Mouse (Mus musculus) cerebellum, postnatal 14 days (tissue): Measurements from ENCODE around the gene Supt5.

ENCODE experiments used
- DNase-seq, 2 experiments: peaks; one replicate each; pipeline ENCODE4 v3.0.0; 2021; ENCODE audit warnings: mixed read lengths in 2 of 2

Supt5 gene

DNA sequence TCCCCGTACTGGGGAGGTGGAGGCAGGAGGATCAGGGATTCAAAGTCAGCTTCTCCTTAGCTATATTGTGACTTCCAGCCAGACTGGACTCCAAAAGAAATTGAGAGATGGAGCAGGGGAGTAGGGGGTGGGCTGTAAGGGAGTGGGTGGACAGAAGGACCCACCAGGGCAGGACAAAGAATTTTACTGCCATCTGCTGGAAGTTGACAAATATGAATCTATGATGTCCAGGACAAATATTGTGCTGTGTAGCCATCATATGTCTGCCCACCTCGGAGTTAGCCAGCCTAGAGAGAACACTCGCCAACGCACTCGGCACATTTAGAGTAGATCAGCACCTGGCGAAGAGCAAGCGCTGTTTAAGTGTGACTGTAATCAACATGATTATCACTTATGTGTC is 10.1 kb upstream of the Supt5 start:
- peak; percentile 21 to 43 for DNase-seq

GRCm38 (mm10) chr7:28347746-28348145 is 9.2 kb upstream of the Supt5 start:
- DNase-seq, result no peak

DNA sequence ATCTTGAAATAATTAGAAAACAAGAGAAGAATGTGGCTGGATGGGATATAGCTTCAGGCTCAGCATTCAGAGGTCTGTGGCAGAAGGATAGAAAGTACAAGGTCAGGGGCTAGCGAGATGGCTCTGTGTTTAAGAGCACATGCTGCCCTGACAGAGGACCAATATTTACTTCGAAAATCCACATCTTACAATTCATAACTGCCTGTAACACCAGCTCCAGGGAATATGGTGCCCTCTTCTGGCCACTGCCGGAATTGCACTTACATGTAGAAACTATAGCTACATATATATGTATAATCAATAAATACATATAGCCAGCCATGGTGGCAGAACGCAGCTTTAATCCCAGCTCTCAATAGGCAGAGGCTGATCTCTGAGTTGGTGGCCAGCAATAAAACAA is 6.1 kb upstream of the Supt5 start:
- peak; percentile 80 to 84 for DNase-seq

GRCm38 (mm10) chr7:28341381-28341780 is 2.8 kb upstream of the Supt5 start:
- DNase-seq, result no peak

DNA sequence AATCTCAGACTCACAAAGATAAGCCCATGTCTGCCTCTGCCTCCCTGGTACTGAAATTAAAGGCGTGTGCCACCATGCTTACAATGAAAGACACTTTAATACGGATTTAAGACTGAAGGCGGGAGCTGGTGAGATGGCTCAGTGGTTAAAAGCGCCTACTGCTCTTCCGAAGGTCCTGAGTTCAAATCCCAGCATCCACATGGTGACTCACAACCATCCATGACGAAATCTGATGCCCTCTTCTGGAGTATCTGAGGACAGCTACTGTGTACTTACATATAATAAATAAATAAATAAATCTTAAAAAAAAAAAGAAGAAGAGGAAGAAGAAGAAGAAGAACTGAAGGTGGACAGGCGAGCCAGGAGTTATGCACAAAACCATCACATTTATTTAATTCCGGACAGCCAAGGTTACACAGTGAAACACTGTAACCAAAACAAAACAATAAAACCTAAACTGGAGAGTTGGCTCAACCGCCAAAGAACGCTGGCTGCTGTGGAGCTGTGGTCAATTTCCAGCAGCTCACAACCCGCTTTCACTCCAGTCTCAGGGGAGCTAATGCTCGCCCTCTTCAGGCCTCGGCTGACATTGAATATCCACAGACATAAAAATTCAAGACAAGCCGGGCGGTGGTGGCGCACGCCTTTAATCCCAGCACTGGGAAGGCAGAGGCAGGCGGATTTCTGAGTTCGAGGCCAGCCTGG is 819 bp upstream of the Supt5 start:
- DNase-seq, result peak; percentile 47 to 55

DNA sequence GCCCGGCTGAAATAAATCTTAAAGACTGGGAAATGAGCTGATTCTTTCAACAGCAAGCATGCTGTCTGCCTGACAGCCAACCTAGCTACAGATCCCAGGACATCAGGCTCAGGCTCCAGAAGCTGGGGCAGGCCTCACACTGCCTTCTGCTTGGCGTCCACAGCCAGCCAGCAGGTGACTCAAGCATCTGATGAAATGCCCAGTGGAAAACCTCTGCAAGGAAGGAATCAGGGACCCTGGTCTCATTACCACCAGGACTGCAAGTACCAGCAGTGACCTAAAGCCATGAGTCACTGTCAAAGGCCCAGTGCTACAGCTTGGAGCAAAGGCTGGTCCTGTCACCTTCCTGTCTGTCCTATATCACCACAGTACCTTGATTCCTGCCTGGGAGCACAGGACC is 3.1 kb downstream of the Supt5 start:
- no peak for DNase-seq

GRCm38 (mm10) chr7:28334534-28334933 is 4.0 kb downstream of the Supt5 start:
- no peak for DNase-seq

DNA sequence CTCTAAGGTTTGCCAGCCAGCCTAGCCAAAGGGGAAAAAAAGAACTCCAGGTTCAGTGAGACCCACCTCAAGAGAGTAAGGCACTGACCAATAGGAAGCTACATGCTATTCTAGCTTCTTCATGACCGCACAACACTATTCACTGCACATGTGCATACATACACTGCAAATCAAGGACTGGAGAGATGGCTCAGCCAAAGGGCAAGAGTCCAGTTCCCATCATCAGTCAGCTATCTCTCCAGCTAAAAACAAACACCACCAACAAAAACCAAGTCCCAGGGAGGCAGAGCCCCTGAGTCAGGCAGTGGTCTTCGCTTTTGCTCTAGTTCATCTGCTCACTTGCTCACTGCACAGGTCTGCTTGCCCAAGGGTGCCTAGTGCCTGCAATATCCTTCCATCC is 10.3 kb downstream of the Supt5 start:
- no peak for DNase-seq

- DNase-seq, result no peak
Measured at GRCm38 (mm10) chr7:28326457-28326856, 12.1 kb downstream of the Supt5 start.

DNA sequence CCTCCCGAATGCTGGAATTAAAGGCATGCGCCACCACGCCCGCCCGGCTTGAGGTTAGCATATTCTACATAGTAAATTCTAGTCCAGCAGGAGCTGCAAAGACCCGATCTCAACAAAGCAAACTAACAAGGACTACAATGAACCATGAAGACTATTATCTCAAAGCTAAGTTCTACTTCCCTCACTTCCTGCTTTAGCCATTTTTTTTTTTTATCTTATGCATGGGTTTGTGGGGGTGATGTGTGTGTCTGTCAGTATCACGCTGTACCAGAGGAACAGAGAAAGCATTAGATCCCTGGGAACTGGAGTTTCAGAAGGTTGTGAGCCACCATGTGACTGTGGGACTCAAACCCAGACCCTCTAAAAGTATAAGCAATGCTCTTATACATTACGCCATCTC is 13.3 kb downstream of the Supt5 start:
- no peak for DNase-seq

GRCm38 (mm10) chr7:28321974-28322720 is 16.4 kb downstream of the Supt5 start:
- no peak for DNase-seq

DNA sequence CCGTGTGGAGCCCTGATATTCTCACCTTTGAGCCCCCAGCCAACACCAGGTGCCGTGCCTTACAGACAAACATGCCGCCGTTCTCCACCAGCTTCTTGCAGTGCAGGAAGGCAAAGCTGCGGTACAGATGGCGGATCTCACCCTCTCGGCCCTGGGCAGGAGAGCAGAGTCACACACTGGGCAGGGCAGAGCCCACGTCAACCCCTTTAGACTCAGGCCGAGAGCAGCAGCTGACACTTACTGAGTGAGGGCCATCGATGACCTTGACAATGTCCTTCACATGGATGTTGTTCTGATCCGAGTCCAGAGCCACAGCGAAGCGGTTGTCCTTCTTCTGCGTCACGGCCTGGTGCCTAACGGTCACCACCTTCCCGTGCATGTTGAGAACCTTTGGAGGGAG is 19.8 kb downstream of the Supt5 start:
- DNase-seq, result no peak

DNA sequence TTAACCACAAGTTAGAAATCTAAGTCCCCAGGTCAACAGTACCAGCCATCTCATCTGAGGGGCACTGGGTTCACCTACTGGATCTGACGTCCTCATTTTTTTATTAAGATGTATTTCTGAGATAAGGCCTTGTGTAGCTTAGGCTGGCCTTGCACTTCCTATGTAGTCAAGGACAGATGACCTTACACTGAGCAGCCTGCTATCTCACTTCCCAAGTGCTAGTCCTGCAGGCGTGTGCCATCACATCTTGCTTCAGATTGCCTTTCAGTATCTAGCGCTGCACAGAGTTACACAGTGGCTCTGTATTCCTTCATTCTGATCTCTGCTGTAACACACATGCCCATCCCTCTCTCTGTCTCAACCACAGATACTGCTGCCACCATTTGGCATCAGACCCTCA is 20.5 kb downstream of the Supt5 start:
- DNase-seq, result no peak

- peak; percentile 99 for DNase-seq
Measured at GRCm38 (mm10) chr7:28311926-28312543, 26.5 kb downstream of the Supt5 start, which contains the start of gene Timm50. Timm50 (minus strand) TSS chr7:28312072.

DNA sequence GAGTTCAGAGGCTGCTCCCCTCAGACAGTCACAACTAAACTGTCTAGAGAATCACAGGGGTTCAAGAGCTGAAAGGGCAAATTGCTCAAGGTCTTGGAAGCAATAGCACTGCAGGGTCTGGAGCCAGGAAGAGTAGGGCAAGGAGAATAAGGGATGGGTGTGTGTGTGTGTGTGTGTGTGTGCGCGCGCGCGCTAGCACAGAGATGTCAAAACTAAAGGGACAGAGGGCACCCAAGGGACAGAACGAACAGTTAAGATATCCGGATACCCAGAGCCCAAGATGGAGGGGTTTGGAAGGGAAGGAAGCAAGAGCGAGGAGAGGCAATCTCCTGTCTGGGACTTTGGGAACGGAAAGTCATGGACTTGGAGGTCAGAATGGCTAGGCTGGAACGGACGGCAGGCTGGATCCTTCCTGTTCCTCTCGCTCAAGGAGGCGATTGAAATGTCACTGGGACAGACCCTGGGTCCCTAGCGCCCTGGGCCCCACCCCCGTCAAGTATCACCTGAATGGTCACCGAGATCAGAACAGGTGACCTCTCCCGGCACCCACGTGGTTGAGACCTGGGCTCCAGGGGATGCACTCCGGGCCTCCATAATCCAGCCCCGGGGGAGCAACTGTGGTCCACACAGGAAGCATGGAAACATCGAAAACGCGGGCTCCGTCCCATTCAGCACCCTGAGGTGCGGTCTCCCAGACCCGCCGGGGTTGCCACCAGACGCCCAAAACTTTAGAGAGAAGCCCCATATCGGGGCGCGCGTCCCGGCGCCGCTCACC is 27.2 kb downstream of the Supt5 start:
- DNase-seq, result peak in 1 of 2 experiments; percentile 63

DNA sequence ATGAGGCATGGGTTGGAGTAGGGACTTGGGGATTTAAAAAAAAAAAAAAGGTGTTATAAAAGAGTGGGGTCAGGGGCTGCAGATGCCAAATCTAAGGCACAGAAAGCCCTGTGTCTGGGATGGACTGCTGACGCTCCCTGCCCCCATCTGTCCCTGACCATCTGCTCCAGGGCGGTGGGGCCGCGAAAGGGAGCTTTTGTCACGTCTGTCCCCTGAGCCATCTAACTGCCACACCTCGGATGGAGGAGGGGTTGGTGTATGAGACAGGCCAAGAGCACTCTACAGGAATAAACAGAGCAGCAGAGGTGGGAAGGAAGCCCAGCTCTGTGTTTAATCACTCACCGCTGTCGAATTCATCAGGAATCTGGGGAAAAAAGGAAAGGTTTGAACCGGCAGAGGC is 28.8 kb downstream of the Supt5 start:
- peak; percentile 55 to 56 for DNase-seq

GRCm38 (mm10) chr7:28306216-28306615 is 32.3 kb downstream of the Supt5 start:
- DNase-seq, result no peak

DNA sequence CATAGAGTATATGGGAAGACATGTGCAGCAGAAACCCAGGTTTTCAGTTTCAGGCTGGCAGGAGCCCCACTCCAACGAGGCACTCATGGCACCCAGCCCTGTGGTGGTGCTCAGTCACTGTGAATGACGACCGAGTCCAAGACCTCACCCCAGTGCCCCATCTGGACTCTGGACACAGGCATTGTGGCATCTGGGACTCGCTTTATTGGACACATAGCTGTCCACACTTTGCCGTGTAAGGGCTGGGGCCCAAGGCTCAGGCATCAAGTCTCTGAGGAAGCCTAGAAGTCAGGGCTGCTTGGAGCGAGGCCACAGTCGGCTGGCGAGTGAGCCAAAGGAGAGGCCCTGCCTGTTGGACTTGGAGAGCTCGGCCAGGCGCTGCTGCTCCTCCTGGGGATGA is 32.9 kb downstream of the Supt5 start:
- peak; percentile 80 to 82 for DNase-seq

DNA sequence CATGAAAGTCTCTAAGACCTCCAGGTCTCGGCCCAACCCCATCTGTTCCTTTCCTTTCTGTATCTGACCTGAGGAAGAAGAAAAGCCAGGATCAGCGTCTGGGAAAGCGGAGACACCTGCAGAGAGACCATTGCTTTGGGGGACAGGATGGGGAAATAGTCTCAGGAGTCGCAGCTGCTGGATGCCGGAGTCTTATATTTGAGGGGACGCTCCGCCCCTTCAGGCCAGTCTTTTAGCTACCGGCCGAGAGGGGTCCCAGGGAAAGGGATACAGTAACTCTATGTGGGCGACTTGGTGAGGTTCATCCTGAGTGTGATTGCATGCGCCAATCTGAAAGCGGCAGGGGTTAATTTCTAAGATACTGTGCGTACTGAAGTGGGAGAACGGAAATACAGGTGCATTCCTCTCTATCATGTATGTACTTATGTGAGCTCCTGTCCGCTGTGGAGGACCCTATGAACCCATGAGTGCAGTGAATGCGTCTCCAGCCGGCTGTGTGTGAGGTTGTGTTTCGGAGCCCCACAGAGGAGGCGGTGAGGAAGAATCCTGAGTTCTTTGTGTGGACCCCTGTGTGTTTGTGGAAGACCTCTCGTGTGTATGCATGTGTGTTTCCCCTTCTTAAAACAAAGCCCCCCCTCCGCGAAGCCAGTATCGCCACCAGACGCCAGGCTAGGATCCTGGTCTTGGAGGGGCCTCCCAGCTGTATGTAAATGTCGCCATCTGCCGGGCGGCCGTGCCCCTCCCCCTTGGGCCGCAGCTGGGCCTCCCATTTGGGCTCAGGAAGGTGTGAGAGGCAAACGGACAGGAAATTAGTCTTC is 36.7 kb downstream of the Supt5 start, which contains the start of gene Dll3:
Dll3 (minus strand) TSS at position 623 of the 818 bp plus-strand sequence.
- DNase-seq, result peak; percentile 63 to 71

DNA sequence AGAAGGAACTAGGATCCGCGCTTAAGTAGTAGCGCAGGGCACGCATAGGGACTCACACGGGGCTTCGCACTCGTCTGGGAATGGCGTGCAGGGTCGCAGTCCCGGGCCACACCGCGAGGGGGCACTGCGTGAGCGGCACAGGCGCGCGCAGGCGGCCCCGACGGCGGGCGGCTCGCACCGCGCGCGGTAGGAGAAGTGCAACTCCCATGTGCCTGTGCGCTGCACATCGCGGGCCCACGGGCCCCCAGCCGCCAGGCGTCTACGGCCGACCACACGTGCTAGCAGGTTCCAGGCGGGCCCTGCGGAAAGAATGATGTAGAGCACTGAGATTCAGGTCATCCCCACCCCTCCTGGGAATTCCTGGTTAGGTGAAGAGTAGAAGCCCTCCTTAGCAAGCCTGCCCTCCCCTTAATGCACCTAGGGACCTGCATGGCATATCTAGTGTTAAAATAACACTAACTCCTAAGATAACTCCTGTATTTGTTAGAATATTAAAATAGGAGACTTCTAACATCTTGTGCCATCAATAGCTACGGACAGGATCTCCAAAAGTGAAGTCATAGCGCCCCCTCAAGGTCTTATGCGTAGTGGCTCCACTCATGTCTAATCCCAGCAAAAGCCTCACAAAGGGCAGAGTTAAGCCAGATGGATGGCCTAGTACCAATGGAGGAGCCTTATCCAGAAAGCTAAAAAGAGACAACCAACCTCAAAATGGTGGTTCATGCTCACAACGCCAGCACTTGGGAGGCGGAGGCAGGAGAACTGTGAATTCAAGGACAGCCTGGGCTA is 39.5 kb downstream of the Supt5 start:
- DNase-seq, result peak; percentile 72 to 80

DNA sequence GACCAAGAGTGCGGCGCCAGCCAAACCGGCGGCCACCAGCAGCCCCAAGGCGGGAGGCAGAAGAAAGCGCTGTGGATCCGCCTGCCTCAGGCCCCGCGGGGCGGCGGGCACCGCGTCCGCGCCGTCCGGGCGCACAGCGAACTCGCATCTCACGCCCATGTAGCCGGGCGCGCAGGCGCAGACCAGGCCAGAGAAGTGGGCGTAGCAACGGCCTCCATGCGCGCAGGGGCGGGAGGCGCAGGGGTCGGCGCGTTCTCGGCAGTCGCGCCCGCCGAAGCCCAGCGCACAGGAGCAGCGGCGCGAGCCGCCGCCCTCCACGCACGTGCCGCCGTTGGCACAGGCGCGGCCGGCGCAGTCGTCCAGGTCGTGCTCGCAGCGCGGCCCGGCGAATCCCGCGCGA is 44.1 kb downstream of the Supt5 start:
- peak; percentile 84 to 85 for DNase-seq
